Mouse (Mus musculus) G1E (cell line): ENCODE measurements around the gene Tma7.

Experiments used
- CTCF ChIP-seq: IDR thresholded peaks from 2 replicates; pipeline ENCODE4 v1.5.1; 2012; ENCODE audit warnings: low read depth, low read length, inconsistent platforms, mixed read lengths
- TAL1 ChIP-seq: conservative IDR thresholded peaks from 2 replicates; pipeline ENCODE4 v1.6.1; 2012; ENCODE audit warnings: low read depth, low read length, inconsistent platforms, mixed read lengths

GRCm38 (mm10) chr9:109038086-109038895 is 44.1 kb downstream of the Tma7 start, which contains the start of gene Shisa5:
- no peak for TF ChIP-seq CTCF
- no peak for TF ChIP-seq TAL1
